Mouse (Mus musculus) adrenal gland, postnatal 10 days (tissue): ENCODE measurements around the gene Srrm3. TPM values are rescaled to one million over a fixed set of nuclear protein-coding genes. Genes with fewer than 3 reads are reported as not detected.

Experiments
- DNase-seq: peaks from one replicate; pipeline ENCODE4 v3.0.0; 2021; ENCODE audit warnings: mixed read lengths
- total RNA-seq, 2 experiments: library from RNA; stranded (reverse); gene quantifications; 2 replicates each; pipeline ENCODE4 v1.2.3; 2021

Srrm3 gene
- total RNA-seq, 2 experiments from 2014 or later, result 2.5 to 4.3 TPM

DNA sequence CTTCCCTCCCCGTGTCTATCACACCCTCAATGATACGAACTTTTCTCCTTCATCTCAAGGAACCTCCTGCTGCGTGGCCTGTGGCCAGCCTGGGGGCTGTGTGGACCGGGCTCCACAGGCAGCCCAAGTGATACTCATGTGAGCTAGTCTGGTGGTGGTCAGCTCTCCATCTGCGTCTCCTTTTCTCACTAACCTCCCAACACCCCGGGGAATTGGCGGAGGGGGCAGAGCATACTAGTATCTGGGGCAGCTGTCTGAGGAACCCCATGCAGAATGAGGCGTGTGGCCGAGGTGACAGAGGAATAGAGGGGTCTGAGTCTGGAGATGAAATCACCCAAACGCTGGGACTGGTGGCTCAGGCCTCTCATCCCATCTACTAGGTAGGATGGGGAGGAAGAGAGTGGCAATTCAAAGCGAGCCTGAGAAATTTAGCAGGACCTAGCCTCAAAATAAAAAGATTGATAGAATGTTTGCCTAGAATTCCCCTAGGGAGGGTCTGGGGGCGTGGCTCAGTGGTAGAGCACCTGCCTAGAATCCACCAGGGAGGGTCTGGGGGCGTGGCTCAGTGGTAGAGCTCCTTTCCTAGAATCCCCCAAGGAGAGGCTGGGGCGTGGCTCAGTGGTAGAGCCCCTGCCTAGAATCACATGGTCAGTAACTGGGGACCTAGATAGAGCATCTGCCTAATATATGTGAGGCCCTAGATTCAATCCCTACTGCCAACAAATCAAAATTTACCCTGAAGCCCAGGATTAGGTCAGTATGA is 63.2 kb downstream of the Srrm3 start:
- DNase-seq, result no peak

- no peak for DNase-seq
Measured at GRCm38 (mm10) chr5:135870505-135870904, 63.8 kb downstream of the Srrm3 start.

GRCm38 (mm10) chr5:135872996-135873395 is 66.3 kb downstream of the Srrm3 start:
- DNase-seq, result no peak

GRCm38 (mm10) chr5:135873753-135874152 is 67.1 kb downstream of the Srrm3 start:
- no peak for DNase-seq

GRCm38 (mm10) chr5:135877180-135877579 is 70.5 kb downstream of the Srrm3 start:
- DNase-seq, result peak; percentile 76

- DNase-seq, result peak; percentile 68
Measured at GRCm38 (mm10) chr5:135877831-135878231, 71.1 kb downstream of the Srrm3 start.

- DNase-seq, result peak; percentile 91
Measured at GRCm38 (mm10) chr5:135879449-135880158, 72.9 kb downstream of the Srrm3 start.

DNA sequence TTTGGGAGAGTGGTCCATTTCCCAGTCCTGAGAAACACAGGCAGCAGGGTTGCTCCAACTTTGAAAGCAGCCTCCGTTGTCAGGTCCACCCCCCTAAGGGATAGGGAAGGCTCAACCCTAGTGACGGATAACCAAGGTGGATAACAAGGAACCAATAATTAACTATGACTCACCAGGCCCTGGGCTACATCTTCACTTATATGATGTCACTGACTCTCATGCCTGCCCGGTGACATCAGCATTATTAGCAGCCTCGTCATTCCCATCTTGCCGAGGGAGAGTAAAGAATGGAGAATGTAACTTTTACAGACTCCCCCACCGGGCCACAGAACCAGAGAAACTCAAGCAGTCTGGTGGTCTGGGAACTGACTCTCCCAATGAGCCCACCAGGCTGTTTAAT is 78.0 kb downstream of the Srrm3 start:
- no peak for DNase-seq

- peak; percentile 84 for DNase-seq
Measured at GRCm38 (mm10) chr5:135887675-135888102, 81.0 kb downstream of the Srrm3 start, which contains the start of gene Hspb1. Hspb1 (plus strand) TSS chr5:135887919.

DNA sequence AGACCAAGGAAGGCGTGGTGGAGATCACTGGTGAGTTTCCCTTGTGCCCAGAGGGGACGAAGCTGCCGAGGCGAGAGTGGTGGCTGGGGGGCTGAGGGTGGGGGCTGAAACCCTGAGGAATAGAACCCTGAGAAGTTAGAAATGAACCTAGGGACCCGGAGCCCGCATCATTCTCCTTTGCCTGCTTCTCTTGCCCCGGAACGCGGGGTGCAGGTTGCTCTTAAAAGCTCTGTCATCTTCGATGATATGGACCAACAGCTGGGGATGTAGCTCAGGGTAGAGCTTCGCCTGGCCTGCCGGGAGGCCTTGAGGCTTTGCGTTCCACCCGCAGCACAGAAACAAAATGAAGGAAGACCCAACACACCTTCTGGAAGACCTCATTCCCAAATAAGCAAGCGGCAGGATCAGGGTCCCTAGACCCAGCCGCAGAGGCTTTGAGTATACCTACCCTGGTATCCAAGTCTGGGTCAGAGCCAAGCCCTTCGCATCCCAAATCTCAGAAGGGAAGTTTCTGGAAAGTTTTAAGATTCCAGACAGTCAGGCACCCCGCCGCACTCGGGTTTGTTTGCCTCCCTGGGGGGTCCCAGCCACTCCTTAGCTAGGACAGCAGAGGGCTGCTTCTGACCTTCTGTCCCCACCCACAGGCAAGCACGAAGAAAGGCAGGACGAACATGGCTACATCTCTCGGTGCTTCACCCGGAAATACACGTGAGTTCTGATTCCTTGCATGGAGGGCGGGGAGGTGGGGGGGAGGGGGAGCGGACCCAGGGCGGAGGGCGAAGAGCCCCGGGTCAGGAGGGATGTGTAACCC is 81.9 kb downstream of the Srrm3 start:
- no peak for DNase-seq

DNA sequence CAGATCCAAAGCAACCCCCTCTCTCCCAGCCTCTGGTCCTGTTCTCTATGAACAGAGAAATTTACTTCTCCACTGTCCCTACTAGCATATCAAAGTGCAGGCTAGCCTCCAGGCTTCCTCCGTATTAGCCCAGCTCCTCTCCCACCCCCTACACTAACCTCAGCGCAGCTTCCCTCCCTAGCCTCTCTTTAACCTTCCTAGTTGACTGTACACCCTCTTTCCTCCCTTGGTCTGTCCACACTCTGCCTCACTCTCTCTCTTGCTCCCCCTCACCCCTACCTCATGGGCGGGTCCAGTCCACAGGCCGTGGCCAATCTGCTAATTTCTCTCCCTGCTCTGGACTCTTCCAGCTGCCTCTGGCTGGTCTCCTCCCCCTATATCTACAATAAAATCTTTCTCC is 83.6 kb downstream of the Srrm3 start:
- DNase-seq, result no peak

DNA sequence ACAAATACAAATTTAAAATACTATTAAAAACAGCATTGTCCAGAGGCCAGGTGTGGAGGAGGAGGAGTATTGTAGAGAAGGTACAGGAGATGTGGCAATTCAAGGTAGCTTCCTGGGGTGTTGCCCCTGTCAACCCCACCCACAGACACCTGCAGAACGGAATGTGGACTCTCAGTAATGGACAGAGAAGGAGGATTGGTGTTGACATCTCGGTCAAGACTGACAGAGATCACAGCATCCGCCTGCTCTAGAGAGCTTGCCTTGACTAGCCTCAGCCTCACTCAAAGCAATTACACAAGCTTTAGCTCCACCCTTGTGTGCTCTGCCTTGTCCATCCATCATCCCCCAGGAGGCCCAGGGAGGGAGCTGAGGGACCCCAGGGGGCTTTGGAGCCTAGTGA is 84.2 kb downstream of the Srrm3 start:
- DNase-seq, result no peak

GRCm38 (mm10) chr5:135892589-135893351 is 86.1 kb downstream of the Srrm3 start:
- DNase-seq, result no peak

DNA sequence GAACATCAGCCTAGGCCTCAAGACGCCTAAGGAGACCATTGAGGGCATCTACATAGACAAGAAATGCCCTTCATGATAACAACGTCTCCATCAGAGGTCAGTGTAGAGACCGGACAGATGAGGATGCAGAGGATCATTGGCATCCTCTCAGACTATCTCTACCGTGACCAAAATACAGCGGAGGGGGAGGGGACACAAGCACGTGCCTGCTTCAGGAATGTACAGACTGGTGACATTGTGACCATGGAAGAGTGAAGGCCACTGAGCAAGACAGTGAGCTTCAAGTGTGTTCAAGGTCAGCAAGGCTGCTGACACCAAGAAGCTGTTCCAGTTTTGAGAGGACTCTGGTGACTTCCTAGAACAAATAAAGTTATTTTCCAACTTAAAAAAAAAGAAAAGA is 88.3 kb downstream of the Srrm3 start:
- DNase-seq, result no peak

DNA sequence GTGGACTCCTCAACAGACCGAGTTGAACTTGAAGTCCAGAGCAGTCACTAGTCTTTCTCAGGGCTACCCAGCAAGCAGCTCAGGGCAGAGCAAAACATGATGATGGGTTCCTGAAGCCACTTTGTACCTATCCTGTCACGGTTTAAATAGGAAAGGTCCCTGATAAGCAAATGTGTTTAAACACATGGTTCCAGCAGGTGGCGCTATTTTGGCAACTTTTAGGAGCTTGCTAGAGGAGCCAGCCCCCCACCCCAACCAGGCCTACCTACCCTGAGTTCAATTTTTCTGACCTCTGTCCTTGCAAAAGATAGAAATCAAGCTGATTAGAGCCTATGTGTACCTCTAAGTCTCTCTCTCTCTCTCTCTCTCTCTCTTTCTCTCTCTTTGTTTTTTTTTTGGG is 91.3 kb downstream of the Srrm3 start:
- peak; percentile 72 for DNase-seq

GRCm38 (mm10) chr5:135898995-135899394 is 92.3 kb downstream of the Srrm3 start:
- DNase-seq, result no peak

GRCm38 (mm10) chr5:135899833-135900232 is 93.1 kb downstream of the Srrm3 start:
- no peak for DNase-seq

GRCm38 (mm10) chr5:135900701-135901100 is 94.0 kb downstream of the Srrm3 start:
- no peak for DNase-seq

GRCm38 (mm10) chr5:135901354-135902095 is 94.8 kb downstream of the Srrm3 start:
- DNase-seq, result no peak

DNA sequence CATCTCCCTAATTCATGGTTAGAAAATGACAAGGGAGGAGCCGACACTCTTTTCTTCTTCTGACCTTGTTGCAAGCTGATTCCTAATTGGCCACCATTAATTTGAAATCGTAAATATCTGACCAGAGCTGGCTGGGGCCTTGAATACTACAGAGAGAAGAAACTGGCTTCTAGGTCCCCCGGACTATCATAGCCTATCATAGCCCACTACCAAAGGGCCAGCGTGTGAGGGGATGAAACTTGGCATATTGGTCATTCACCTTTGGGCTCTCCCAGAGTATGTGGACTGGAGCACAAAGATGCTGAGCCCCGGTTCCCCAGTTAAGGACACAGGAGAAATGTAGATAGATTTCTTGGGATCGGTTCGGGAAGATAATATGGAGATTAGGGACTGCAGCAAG is 96.4 kb downstream of the Srrm3 start:
- DNase-seq, result no peak

GRCm38 (mm10) chr5:135903551-135904151 is 97.0 kb downstream of the Srrm3 start:
- DNase-seq, result peak; percentile 98
